Mouse (Mus musculus) midbrain, embryonic 14.5 days (tissue): ENCODE results near the gene Dennd4c. TPM values are rescaled to one million over a fixed set of nuclear protein-coding genes. Genes with fewer than 3 reads are reported as not detected.
"Not testable (repeated sequence)": the region's sequence is repeated elsewhere in the genome, so short reads cannot be mapped to it uniquely, and the experiment has no call there.

Experiments used
- ATAC-seq: fragments of 200-750 bp; cut with Nextera tagmentation; 2 replicates; pipeline ENCODE4 v1.8.0; 2017; ENCODE audit warnings: moderate number of reproducible peaks, moderate library complexity; ENCODE audit not compliant: low FRiP score, low TSS enrichment
- DNase-seq: peaks from one replicate; pipeline ENCODE4 v3.0.0-alpha.2; 2015
- H3K27ac ChIP-seq: fragments of 300-500 bp; sonication (generic); replicated peaks from 2 replicates; pipeline ENCODE4 v1.5.1; 2014; ENCODE audit warnings: mild to moderate bottlenecking, low read depth, low read length, moderate library complexity
- H3K27me3 ChIP-seq: fragments of 300-500 bp; sonication (generic); 2 replicates; pipeline ENCODE4 v1.6.1; 2014; ENCODE audit warnings: low read length, control low read depth, mixed read lengths; ENCODE audit not compliant: control insufficient read depth, insufficient read depth
- H3K36me3 ChIP-seq: fragments of 300-500 bp; sonication (generic); 2 replicates; pipeline ENCODE4 v1.6.1; 2014; ENCODE audit warnings: low read length, control low read depth; ENCODE audit not compliant: control insufficient read depth, insufficient read depth
- H3K4me1 ChIP-seq: fragments of 300-500 bp; sonication (generic); 2 replicates; pipeline ENCODE4 v1.6.1; 2014; ENCODE audit warnings: mild to moderate bottlenecking, antibody characterized with exemption, low read length, control low read depth; ENCODE audit not compliant: control insufficient read depth, insufficient read depth
- H3K4me2 ChIP-seq: fragments of 300-500 bp; sonication (generic); 2 replicates; pipeline ENCODE4 v1.6.1; 2014; ENCODE audit warnings: mild to moderate bottlenecking, low read length, moderate library complexity
- H3K4me3 ChIP-seq: fragments of 300-500 bp; sonication (generic); replicated peaks from 2 replicates; pipeline ENCODE4 v1.5.1; 2014; ENCODE audit warnings: low read depth, low read length
- H3K9ac ChIP-seq: fragments of 300-500 bp; sonication (generic); replicated peaks from 2 replicates; pipeline ENCODE4 v1.6.1; 2014; ENCODE audit warnings: mild to moderate bottlenecking, low read length, moderate library complexity
- H3K9me3 ChIP-seq: fragments of 300-500 bp; sonication (generic); 2 replicates; pipeline ENCODE4 v1.6.1; 2016; ENCODE audit warnings: low read length, control low read depth, mixed read lengths; ENCODE audit not compliant: control insufficient read depth
- WGBS: fragments of 180-500 bp; shearing (Covaris S2); extraction: QIAGEN DNeasy Blood & Tissue Kit; methylation state at CpG from one replicate; pipeline ENCODE4 v1.1.7; 2014; 5-methylcytosine and 5-hydroxymethylcytosine counted together
- polyA plus RNA-seq: library from polyadenylated mRNA; unstranded; fragments of >200 nt; fragmentation: Nextera tagmentation; extraction: Ambion mirVana; gene quantifications from 2 replicates; pipeline ENCODE4 v1.2.1, GENCODE M21; 2014

Dennd4c gene
- polyA plus RNA-seq, 1 experiment from 2014 or later, result 5.1 TPM

DNA sequence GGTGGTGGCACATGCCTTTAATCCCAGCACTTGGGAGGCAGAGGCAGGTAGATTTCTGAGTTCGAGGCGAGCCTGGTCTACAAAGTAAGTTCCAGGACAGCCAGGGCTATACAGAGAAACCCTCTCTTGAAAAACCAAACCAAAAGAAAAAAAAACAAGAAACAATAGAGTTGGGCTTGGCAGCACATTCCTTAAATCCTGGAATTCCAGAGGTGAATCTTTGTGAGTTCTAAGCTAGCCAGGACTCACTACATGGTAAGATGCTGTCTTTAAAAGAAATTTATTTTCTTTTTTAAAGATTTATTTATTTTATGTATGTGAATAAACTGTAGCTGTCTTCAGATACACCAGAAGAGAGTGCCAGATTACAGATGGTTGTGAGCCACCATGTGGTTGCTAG is 92.8 kb downstream of the Dennd4c start:
- not testable (repeated sequence) for H3K9me3 ChIP-seq, H3K27ac ChIP-seq, H3K9ac ChIP-seq, H3K4me3 ChIP-seq, H3K4me2 ChIP-seq, ATAC-seq, H3K4me1 ChIP-seq, H3K27me3 ChIP-seq, DNase-seq
- peaks cover 54% of the 10 kb centered on the region for H3K36me3 ChIP-seq
- WGBS, result 100% methylated on average over 2 of the region's 2 CpGs

DNA sequence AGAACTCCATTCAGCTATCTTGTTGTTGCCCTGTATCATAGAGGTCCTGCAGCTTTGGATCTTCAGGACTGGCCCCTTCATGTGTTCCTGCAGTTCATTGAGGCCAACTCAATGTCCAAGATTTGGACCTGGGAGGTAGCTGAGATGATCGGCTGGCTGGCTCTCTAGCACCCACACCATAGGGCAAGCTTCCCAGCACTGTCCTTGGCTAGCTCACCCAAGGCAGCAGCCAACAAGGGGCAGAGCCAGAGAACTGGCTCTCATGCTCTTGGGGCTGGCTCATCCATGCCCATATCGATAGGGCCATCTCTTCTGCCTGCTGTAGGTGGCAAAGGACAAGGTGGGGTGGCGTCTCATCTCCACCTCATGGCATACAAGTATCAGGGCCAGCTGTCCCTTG is 97.0 kb downstream of the Dennd4c start:
- H3K9me3 ChIP-seq, result no peaks in the 10 kb centered on the region
- no peak for ATAC-seq
- WGBS, result 98% methylated on average over 3 of the region's 3 CpGs

DNA sequence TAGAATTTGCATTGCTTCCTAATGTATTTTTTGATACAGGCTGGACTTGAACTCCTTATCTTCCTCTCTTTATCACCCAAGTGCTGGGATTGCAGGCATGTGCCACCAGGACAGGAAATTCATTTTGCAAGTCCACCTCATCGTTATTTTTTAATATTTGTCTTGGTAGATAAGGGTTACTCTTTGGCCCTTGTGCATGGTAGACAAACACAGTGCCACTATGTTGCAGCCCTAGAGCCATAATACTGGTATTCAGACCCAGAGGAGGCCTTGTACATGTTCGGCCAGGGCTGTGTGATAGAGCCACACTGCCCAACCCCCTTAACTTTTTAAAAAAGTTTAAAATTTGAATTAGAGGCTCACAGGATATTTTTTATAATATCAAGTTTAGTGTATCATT is 98.9 kb downstream of the Dennd4c start:
- 95% methylated on average over 2 of the region's 2 CpGs for WGBS
- no peak overlapping the region for H3K4me3 ChIP-seq
- H3K9me3 ChIP-seq, result no peaks in the 10 kb centered on the region
- no peaks in the 10 kb centered on the region for H3K27me3 ChIP-seq
- no peak for ATAC-seq
- no peak overlapping the region for H3K9ac ChIP-seq
- no peak overlapping the region for H3K4me2 ChIP-seq
- H3K4me1 ChIP-seq, result no peaks in the 10 kb centered on the region
- H3K36me3 ChIP-seq, result peaks cover 56% of the 10 kb centered on the region
- no peak overlapping the region for H3K27ac ChIP-seq
- no peak for DNase-seq

More for the DNA sequence above, 97.0 kb downstream of the Dennd4c start:
- peaks cover 47% of the 10 kb centered on the region for H3K36me3 ChIP-seq
- DNase-seq, result no peak
- H3K27ac ChIP-seq, result no peak overlapping the region
- no peak overlapping the region for H3K4me2 ChIP-seq
- H3K9ac ChIP-seq, result no peak overlapping the region
- no peaks in the 10 kb centered on the region for H3K4me1 ChIP-seq
- H3K4me3 ChIP-seq, result no peak overlapping the region
- no peaks in the 10 kb centered on the region for H3K27me3 ChIP-seq

GRCm38 (mm10) chr4:86851331-86851730 is 103.0 kb downstream of the Dennd4c start:
- Histone ChIP-seq H3K27me3 (no peaks in the 10 kb centered on the region), H3K4me1 (peaks cover 8% of the 10 kb centered on the region), H3K27ac (no peak overlapping the region), H3K9me3 (no peaks in the 10 kb centered on the region), H3K4me2 (no peak overlapping the region), H3K4me3 (no peak overlapping the region), H3K36me3 (peaks cover 59% of the 10 kb centered on the region), H3K9ac (no peak overlapping the region)
- no peak for ATAC-seq
- DNase-seq, result no peak
- WGBS, result 90% methylated on average over 2 of the region's 2 CpGs

GRCm38 (mm10) chr4:86852018-86852417 is 103.7 kb downstream of the Dennd4c start:
- H3K9ac ChIP-seq, result no peak overlapping the region
- no peak for DNase-seq
- H3K36me3 ChIP-seq, result peaks cover 55% of the 10 kb centered on the region
- no peaks in the 10 kb centered on the region for H3K9me3 ChIP-seq
- ATAC-seq, result no peak
- WGBS, result 77% methylated on average over 3 of the region's 3 CpGs
- peaks cover 8% of the 10 kb centered on the region for H3K4me1 ChIP-seq
- no peak overlapping the region for H3K4me3 ChIP-seq
- H3K4me2 ChIP-seq, result no peak overlapping the region
- no peak overlapping the region for H3K27ac ChIP-seq
- H3K27me3 ChIP-seq, result no peaks in the 10 kb centered on the region

DNA sequence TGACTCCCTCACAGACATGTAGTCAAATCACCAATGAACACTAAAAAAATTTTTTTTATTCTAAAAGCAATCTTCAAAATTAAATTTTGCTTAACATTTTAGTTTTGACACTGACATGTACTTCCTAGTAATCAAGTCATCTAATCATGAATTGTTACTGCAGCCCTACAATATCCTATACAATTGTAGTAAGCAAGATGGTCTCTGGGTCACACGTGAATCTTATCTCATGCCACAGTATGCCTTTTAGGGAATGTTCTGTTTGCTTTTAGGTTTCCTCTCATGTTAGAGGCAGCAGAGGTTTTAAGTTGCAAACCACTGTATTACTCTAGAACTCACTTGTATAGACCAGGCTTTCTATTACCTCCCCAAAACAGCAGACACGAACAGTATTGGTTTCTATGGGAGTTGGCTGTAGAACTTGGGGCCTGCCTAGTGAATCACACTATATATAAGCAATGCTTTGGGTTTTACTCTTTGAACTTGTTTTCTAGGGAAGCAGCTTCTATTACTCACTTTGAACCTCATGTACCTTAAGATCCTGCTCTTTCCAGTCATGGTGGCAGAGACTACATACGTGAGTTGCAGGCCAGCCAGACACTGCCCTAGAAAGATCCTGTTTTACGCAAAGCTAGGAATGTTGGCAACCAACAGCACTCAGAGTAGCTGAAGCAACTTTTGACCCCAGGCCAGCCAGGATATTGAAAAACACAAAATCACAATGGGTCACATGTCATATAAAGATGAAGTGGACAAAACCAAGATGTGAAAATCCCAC is 104.6 kb downstream of the Dennd4c start:
- DNase-seq, result no peak
- peaks cover 10% of the 10 kb centered on the region for H3K4me1 ChIP-seq
- peaks cover 50% of the 10 kb centered on the region for H3K36me3 ChIP-seq
- 89% methylated on average over 4 of the region's 4 CpGs for WGBS
- H3K4me2 ChIP-seq, result no peak overlapping the region
- no peak for ATAC-seq
- H3K4me3 ChIP-seq, result no peak overlapping the region
- H3K9me3 ChIP-seq, result no peaks in the 10 kb centered on the region
- H3K9ac ChIP-seq, result no peak overlapping the region
- no peak overlapping the region for H3K27ac ChIP-seq
- no peaks in the 10 kb centered on the region for H3K27me3 ChIP-seq

GRCm38 (mm10) chr4:86856304-86857112 is 108.2 kb downstream of the Dennd4c start:
- peaks cover 16% of the 10 kb centered on the region for H3K4me1 ChIP-seq
- H3K27ac ChIP-seq, result peak overlapping the region; percentile 97
- no peaks in the 10 kb centered on the region for H3K27me3 ChIP-seq
- peak; percentile 31 for DNase-seq
- 2% methylated on average over 50 of the region's 50 CpGs for WGBS
- H3K36me3 ChIP-seq, result peaks cover 38% of the 10 kb centered on the region
- peak overlapping the region; percentile 99 for H3K9ac ChIP-seq
- H3K4me2 ChIP-seq, result peak overlapping the region; percentile 87
- ATAC-seq, result 0 out of 2 replicates have a peak, but pooled peaks have one; percentile 0
- no peaks in the 10 kb centered on the region for H3K9me3 ChIP-seq
- peak overlapping the region; percentile 89 for H3K4me3 ChIP-seq

GRCm38 (mm10) chr4:86857113-86858069 is 109.0 kb downstream of the Dennd4c start, which contains the start of gene Rps6:
Gene Rps6, minus strand, starts transcription at chr4:86857412.
- H3K4me2 ChIP-seq, result peak within 1 kb of the TSS; percentile 87
- no peaks in the 10 kb centered on the region for H3K9me3 ChIP-seq
- peak within 1 kb of the TSS; percentile 99 for H3K9ac ChIP-seq
- WGBS, result under 1% methylated on average over 68 of the region's 68 CpGs
- H3K4me1 ChIP-seq, result peaks cover 16% of the 10 kb centered on the region
- H3K36me3 ChIP-seq, result peaks cover 30% of the 10 kb centered on the region
- H3K27me3 ChIP-seq, result no peaks in the 10 kb centered on the region
- ATAC-seq (peak; percentile 98), DNase-seq (peak; percentile 99)
- peak within 1 kb of the TSS; percentile 97 for H3K27ac ChIP-seq
- H3K4me3 ChIP-seq, result peak within 1 kb of the TSS; percentile 89
